Mouse (Mus musculus) midbrain, embryonic 10.5 days (tissue): ENCODE data around the gene Grin2a. TPM values are rescaled to one million over a fixed set of nuclear protein-coding genes. Genes with fewer than 3 reads are reported as not detected.

Source experiments
- DNase-seq: peaks from one replicate; pipeline ENCODE4 v3.0.0-alpha.2; 2017; ENCODE audit warnings: low spot score
- H3K27ac ChIP-seq: fragments of 300-500 bp; sonication (generic); replicated peaks from 2 replicates; pipeline ENCODE4 v1.5.1; 2016; ENCODE audit warnings: mild to moderate bottlenecking
- H3K27me3 ChIP-seq: fragments of 300-500 bp; sonication (generic); 2 replicates; pipeline ENCODE4 v1.6.1; 2016; ENCODE audit warnings: low read depth, mild to moderate bottlenecking; ENCODE audit not compliant: poor library complexity, severe bottlenecking
- H3K36me3 ChIP-seq: fragments of 300-500 bp; sonication (generic); 2 replicates; pipeline ENCODE4 v1.6.1; 2016; ENCODE audit warnings: mild to moderate bottlenecking, moderate library complexity
- H3K4me1 ChIP-seq: fragments of 300-500 bp; sonication (generic); 2 replicates; pipeline ENCODE4 v1.6.1; 2016
- H3K4me3 ChIP-seq: fragments of 300-500 bp; sonication (generic); 2 replicates; pipeline ENCODE4 v1.5.1; 2016; ENCODE audit warnings: mild to moderate bottlenecking, moderate library complexity
- H3K9me3 ChIP-seq: fragments of 300-500 bp; sonication (generic); replicated peaks from 2 replicates; pipeline ENCODE4 v1.6.1; 2016; ENCODE audit warnings: mild to moderate bottlenecking
- WGBS: fragments of 180-500 bp; shearing (Covaris S2); methylation state at CpG from one replicate; pipeline ENCODE4 v1.1.7; 2016; 5-methylcytosine and 5-hydroxymethylcytosine counted together
- polyA plus RNA-seq: library from polyadenylated mRNA; unstranded; fragments of >200 nt; fragmentation: Nextera tagmentation; extraction: Ambion mirVana; gene quantifications from 2 replicates; pipeline ENCODE4 v1.2.1, GENCODE M21; 2016

Gene Grin2a
- polyA plus RNA-seq, 1 experiment from 2014 or later = 1.8 TPM

DNA sequence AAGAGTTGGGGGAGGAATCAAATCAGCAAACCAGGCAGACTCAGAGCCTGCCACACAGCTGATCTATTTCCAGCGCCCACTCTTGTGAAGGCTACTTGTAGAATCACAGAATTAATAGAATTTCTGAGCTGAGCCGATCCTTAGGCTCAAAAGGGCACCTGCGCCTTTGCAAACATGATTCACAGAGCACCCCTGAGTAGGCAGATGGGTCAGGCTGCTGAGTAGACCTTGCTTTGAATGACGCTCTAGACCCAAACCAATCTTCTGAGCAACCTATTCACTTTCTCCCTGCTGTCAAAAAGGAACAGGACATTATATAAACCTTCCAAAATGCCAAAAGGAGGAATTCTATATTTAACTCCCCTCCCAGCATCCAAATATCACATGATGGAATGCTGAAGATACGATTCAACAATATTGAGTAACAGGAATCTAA is 41.9 kb downstream of the Grin2a start:
- no peak overlapping the region for H3K4me3 ChIP-seq
- H3K4me1 ChIP-seq = peaks cover 8% of the 10 kb centered on the region
- H3K27ac ChIP-seq = no peak overlapping the region
- H3K9me3 ChIP-seq = no peaks in the 10 kb centered on the region
- H3K27me3 ChIP-seq = no peaks in the 10 kb centered on the region
- no peak for DNase-seq
- WGBS = 94% methylated on average over 5 of the region's 5 CpGs
- H3K36me3 ChIP-seq = no peaks in the 10 kb centered on the region

DNA sequence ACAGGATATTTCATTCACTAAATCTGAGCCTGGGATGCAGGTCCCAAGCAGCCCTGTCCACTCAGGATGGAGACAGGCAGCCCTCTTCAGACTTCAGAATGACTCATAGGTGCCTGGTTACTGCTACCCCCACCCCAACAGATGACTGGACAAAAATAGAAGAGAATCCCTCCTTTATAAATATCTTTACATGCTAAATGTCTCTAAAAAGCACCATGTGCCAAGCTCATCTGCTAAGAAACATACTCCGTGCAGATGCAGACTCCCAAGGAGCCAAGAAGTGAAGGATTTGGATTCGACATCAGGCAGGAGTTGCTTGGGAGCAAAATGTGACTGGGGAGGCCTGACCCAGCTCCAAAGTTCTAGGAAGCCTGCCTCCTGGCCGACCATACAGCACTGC is 46.1 kb downstream of the Grin2a start:
- H3K4me3 ChIP-seq = no peak overlapping the region
- no peak overlapping the region for H3K27ac ChIP-seq
- no peaks in the 10 kb centered on the region for H3K9me3 ChIP-seq
- no peaks in the 10 kb centered on the region for H3K36me3 ChIP-seq
- H3K4me1 ChIP-seq = peaks cover 5% of the 10 kb centered on the region
- no peaks in the 10 kb centered on the region for H3K27me3 ChIP-seq
- DNase-seq = no peak
- WGBS = 81% methylated on average over 3 of the region's 3 CpGs

DNA sequence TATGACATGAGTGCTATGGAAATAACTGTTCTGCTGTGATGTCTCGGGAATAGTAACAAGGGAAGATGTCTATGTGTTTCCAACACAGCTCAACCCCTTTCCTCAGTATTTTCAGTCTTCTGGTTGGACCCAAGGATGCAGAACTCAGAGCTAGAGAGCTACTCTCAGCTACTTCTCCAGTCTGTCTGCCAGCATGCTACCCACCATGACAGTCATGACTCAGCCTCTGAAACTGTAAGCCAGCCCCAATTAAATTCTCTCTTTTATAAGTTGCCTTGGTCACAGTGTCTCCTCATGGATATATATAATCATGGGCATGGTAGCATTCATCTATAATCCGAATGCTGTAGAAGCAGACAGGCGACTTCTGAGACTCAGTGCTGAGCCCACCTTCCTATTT is 47.9 kb downstream of the Grin2a start:
- Histone ChIP-seq H3K27me3 (no peaks in the 10 kb centered on the region), H3K4me1 (no peaks in the 10 kb centered on the region), H3K27ac (no peak overlapping the region), H3K4me3 (no peak overlapping the region), H3K9me3 (no peaks in the 10 kb centered on the region), H3K36me3 (no peaks in the 10 kb centered on the region)
- DNase-seq = no peak
- WGBS = 85% methylated on average over 3 of the region's 3 CpGs

DNA sequence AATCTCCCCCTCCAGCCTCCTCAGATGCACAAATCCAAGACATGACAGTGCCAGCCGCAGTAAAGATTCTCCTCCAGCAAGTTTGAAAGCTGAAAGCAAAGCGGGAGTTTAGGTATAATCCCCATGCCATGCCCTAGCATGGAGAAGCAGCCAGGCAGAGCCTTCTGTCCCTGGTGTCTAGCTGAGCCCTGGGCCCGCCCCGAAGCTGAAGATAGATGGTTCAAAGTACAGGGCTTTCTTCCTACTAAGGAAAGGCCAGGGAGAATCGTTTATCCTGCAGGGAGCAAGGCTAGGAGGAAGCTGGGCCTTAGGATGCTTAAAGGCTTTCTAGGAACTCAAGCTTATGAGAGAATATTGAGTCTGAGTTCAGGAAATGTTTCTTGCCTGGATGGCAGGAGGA is 50.5 kb downstream of the Grin2a start:
- 70% methylated on average over 5 of the region's 5 CpGs for WGBS
- Histone ChIP-seq H3K9me3 (no peaks in the 10 kb centered on the region), H3K36me3 (no peaks in the 10 kb centered on the region), H3K4me3 (no peak overlapping the region), H3K27ac (no peak overlapping the region), H3K27me3 (no peaks in the 10 kb centered on the region), H3K4me1 (no peaks in the 10 kb centered on the region)
- no peak for DNase-seq

- DNase-seq = no peak
- no peaks in the 10 kb centered on the region for H3K4me1 ChIP-seq
- H3K9me3 ChIP-seq = no peaks in the 10 kb centered on the region
- no peak overlapping the region for H3K27ac ChIP-seq
- 74% methylated on average over 8 of the region's 8 CpGs for WGBS
- no peaks in the 10 kb centered on the region for H3K27me3 ChIP-seq
- H3K36me3 ChIP-seq = no peaks in the 10 kb centered on the region
- H3K4me3 ChIP-seq = no peak overlapping the region
These were observed 53.9 kb downstream of the Grin2a start for GRCm38 (mm10) chr16:9941306-9941930.

DNA sequence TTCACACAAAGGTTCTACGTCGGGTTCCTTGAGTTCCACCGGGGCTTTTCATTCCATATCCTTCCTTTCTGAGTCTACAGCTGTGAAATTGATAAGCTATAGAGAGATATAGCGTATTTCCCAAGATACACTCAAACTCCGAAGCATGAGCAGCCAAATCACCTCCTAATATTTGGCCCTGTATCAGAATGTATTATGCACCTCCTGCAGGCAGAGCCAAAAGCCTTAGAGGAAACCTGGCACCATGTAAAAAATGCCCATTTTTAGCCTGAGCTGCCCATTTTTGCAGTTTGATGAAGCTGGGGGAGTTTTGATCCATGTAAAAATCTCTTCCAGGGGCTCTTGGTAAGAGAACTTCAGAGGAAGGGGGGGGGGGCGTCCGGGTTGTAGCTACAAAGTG is 54.6 kb downstream of the Grin2a start:
- no peaks in the 10 kb centered on the region for H3K4me1 ChIP-seq
- no peaks in the 10 kb centered on the region for H3K9me3 ChIP-seq
- no peak for DNase-seq
- WGBS = 92% methylated on average over 7 of the region's 7 CpGs
- H3K4me3 ChIP-seq = no peak overlapping the region
- no peak overlapping the region for H3K27ac ChIP-seq
- no peaks in the 10 kb centered on the region for H3K27me3 ChIP-seq
- H3K36me3 ChIP-seq = no peaks in the 10 kb centered on the region

DNA sequence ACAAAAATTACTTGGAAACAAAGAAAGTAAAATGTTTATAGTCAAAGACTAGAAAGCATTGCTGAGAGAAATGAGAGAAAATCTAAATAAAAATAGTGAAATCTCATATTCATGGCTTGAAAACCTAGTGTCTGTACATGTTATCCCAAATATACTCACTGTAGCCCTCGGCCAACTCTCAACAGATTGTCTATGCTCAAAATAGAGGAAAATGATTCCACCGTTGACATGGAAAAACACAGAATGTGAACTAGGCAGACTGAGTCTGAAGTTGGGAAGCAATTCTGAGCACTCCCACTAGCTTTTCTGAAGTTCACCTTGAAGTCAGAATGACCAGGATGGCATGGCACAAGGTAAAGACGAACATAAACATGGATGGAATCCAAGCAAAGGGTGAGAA is 84.7 kb downstream of the Grin2a start:
- no peak for DNase-seq
- Histone ChIP-seq H3K36me3 (no peaks in the 10 kb centered on the region), H3K9me3 (no peaks in the 10 kb centered on the region), H3K4me3 (no peak overlapping the region), H3K27ac (no peak overlapping the region), H3K27me3 (no peaks in the 10 kb centered on the region), H3K4me1 (no peaks in the 10 kb centered on the region)
- WGBS = 86% methylated on average over 3 of the region's 3 CpGs

- no peaks in the 10 kb centered on the region for H3K36me3 ChIP-seq
- H3K27me3 ChIP-seq = no peaks in the 10 kb centered on the region
- 87% methylated on average over 4 of the region's 4 CpGs for WGBS
These were observed 86.1 kb downstream of the Grin2a start for GRCm38 (mm10) chr16:9909225-9909624.

DNA sequence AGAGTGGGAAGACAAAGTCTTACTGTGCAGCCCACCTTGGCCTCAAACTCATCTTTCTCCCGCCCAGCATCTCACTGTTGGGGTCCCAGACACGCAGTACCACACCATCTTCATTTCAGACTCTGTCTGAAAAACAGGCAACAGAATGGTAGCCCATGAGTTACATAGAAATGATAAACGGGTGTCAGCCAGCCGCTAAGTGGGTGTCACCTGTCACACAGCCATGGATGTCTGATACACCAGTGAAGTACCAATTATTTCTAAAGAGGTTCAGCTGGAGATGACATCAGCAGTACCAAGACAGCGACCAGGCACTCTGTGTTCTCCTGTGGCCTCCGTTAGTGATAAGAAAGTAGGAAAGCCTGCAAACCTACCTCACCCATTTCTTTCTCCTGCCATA is 90.9 kb downstream of the Grin2a start:
- Histone ChIP-seq H3K9me3 (no peaks in the 10 kb centered on the region), H3K27ac (no peak overlapping the region), H3K27me3 (no peaks in the 10 kb centered on the region), H3K36me3 (no peaks in the 10 kb centered on the region), H3K4me1 (no peaks in the 10 kb centered on the region), H3K4me3 (no peak overlapping the region)
- no peak for DNase-seq
- 83% methylated on average over 6 of the region's 6 CpGs for WGBS

More at GRCm38 (mm10) chr16:9909225-9909624, 86.1 kb downstream of the Grin2a start:
- H3K4me3 ChIP-seq = no peak overlapping the region
- H3K27ac ChIP-seq = no peak overlapping the region
- DNase-seq = no peak
- H3K4me1 ChIP-seq = no peaks in the 10 kb centered on the region
- no peaks in the 10 kb centered on the region for H3K9me3 ChIP-seq

DNA sequence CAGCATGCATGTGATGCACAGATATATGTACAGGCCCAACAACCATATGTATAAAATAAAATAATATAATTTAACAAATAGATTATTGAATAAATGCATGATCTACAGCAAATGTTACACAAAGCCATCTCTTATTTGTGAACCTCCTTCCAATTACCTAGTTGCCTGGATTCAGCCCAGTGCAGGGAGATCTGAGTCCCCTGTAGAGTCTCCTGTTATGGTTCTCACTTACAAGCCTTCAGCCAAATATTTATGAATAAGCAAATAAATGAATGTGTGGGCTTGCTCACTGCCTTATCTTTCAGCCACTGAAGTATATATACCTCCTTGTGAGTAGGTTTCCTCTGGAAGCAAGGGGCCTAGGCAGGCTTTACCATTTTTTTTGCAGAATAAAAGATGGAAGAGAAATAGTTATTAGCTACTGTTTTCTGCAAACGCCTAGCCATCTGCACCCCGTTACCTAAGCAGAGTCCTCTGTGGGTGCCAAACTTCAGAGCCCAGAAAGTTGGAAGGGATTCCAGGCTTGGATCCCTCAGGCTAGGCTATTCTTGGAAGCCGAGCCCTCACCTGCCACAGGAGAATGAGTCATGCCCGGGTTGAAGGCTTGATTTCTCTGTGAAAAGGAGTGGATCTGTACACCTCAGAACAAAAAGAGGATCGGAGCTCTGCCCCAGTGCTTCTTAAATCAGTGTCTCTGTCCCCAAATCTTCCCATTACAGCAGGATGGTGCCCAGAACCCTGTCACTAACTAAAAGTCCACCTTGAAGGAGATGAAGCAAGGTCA is 92.5 kb downstream of the Grin2a start:
- Histone ChIP-seq H3K27me3 (no peaks in the 10 kb centered on the region), H3K9me3 (no peaks in the 10 kb centered on the region), H3K27ac (no peak overlapping the region), H3K4me1 (no peaks in the 10 kb centered on the region), H3K4me3 (no peak overlapping the region), H3K36me3 (no peaks in the 10 kb centered on the region)
- WGBS = 88% methylated on average over 5 of the region's 5 CpGs
- no peak for DNase-seq

- no peaks in the 10 kb centered on the region for H3K9me3 ChIP-seq
- no peaks in the 10 kb centered on the region for H3K4me1 ChIP-seq
- no peaks in the 10 kb centered on the region for H3K36me3 ChIP-seq
- WGBS = 59% methylated on average over 1 of the region's 1 CpGs
- no peak for DNase-seq
- H3K27me3 ChIP-seq = no peaks in the 10 kb centered on the region
- H3K4me3 ChIP-seq = no peak overlapping the region
- H3K27ac ChIP-seq = no peak overlapping the region
These were observed 93.9 kb downstream of the Grin2a start for GRCm38 (mm10) chr16:9901433-9901832.

- no peak overlapping the region for H3K27ac ChIP-seq
- no peaks in the 10 kb centered on the region for H3K27me3 ChIP-seq
- no peaks in the 10 kb centered on the region for H3K4me1 ChIP-seq
- H3K9me3 ChIP-seq = no peaks in the 10 kb centered on the region
- WGBS = 85% methylated on average over 3 of the region's 3 CpGs
- H3K36me3 ChIP-seq = no peaks in the 10 kb centered on the region
- no peak for DNase-seq
- no peak overlapping the region for H3K4me3 ChIP-seq
These were observed 94.4 kb downstream of the Grin2a start for GRCm38 (mm10) chr16:9900996-9901395.

DNA sequence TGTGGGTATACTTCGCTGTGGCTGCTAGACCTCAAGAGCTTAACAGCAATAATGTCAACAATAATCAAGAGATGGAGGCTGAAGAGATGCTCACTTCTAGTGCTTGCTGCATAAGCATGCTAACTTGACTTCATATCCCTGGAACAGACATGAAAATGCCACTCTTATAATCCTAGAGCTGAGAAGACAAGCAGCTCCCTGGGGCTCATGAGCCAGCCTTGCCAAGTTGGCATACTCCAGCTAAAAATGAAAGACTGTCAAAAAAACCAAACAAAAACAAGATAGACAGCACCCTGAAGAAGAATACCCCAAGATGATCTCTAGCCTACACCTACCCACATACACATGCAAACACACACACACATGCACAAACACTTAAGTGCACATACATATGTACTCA is 95.2 kb downstream of the Grin2a start:
- no peaks in the 10 kb centered on the region for H3K27me3 ChIP-seq
- no peaks in the 10 kb centered on the region for H3K9me3 ChIP-seq
- no peak overlapping the region for H3K4me3 ChIP-seq
- H3K36me3 ChIP-seq = no peaks in the 10 kb centered on the region
- DNase-seq = no peak
- WGBS = 90% methylated on average over 1 of the region's 1 CpGs
- no peak overlapping the region for H3K27ac ChIP-seq
- H3K4me1 ChIP-seq = no peaks in the 10 kb centered on the region
